Mouse (Mus musculus): Measurements from ENCODE around the gene Grb2. TPM values are rescaled to one million over a fixed set of nuclear protein-coding genes. Genes with fewer than 3 reads are reported as not detected.
A peak's percentile ranks its signal among the peaks of the same experiment; 100 is the strongest.

Gene Grb2
- total RNA-seq, 2 experiments from 2014 or later: 186 to 196 TPM

- Histone ChIP-seq H3K27ac (no peak overlapping the region), H3K4me3 (no peak overlapping the region)
- TF ChIP-seq CTCF (IDR thresholded peaks at IDR 0.05): no peak
- DNase-seq (ENCODE audit: extremely low spot score in 1 of 2, low spot score in 2 of 2): no peak
- intact Hi-C loops (cut with DNase I): no loop called here
These were observed 68.0 kb downstream of the Grb2 start for GRCm38 (mm10) chr11:115640311-115640828.

- no peak overlapping the region for H3K27ac ChIP-seq
- DNase-seq (ENCODE audit: extremely low spot score in 1 of 2, low spot score in 2 of 2): no peak
- no peak for TF ChIP-seq CTCF (IDR thresholded peaks at IDR 0.05)
- no peak overlapping the region for H3K4me3 ChIP-seq
- intact Hi-C loops (cut with DNase I): no loop called here
These were observed 68.9 kb downstream of the Grb2 start for GRCm38 (mm10) chr11:115639540-115639939.

- H3K27ac ChIP-seq: no peak overlapping the region
- intact Hi-C loops (cut with DNase I): no loop called here
- DNase-seq (ENCODE audit: extremely low spot score in 1 of 2, low spot score in 2 of 2): no peak
- no peak for TF ChIP-seq CTCF (IDR thresholded peaks at IDR 0.05)
- no peak overlapping the region for H3K4me3 ChIP-seq
These were observed 69.6 kb downstream of the Grb2 start for GRCm38 (mm10) chr11:115638498-115639409.

GRCm38 (mm10) chr11:115636960-115637359, 71.4 kb downstream of the Grb2 start:
- DNase-seq (ENCODE audit: extremely low spot score in 1 of 2, low spot score in 2 of 2): no peak
- TF ChIP-seq CTCF (IDR thresholded peaks at IDR 0.05): no peak
- H3K4me3 ChIP-seq: no peak overlapping the region
- H3K27ac ChIP-seq: no peak overlapping the region
- intact Hi-C loops (cut with DNase I): no loop called here

GRCm38 (mm10) chr11:115635484-115635883, 72.9 kb downstream of the Grb2 start:
- intact Hi-C loops (cut with DNase I): no loop called here
- Histone ChIP-seq H3K27ac (no peak overlapping the region), H3K4me3 (no peak overlapping the region)
- TF ChIP-seq CTCF (IDR thresholded peaks at IDR 0.05): no peak; the same call in 1 of the 2 replicates
- no peak for DNase-seq (ENCODE audit: extremely low spot score in 1 of 2, low spot score in 2 of 2)

GRCm38 (mm10) chr11:115635041-115635440, 73.4 kb downstream of the Grb2 start:
- TF ChIP-seq CTCF (IDR thresholded peaks at IDR 0.05): no peak
- Histone ChIP-seq H3K4me3 (no peak overlapping the region), H3K27ac (no peak overlapping the region)
- DNase-seq (ENCODE audit: extremely low spot score in 1 of 2, low spot score in 2 of 2): no peak
- intact Hi-C loops (cut with DNase I): no loop called here

- Histone ChIP-seq H3K4me3 (no peak overlapping the region), H3K27ac (no peak overlapping the region)
- DNase-seq (ENCODE audit: extremely low spot score in 1 of 2, low spot score in 2 of 2): no peak
- no peak for TF ChIP-seq CTCF (IDR thresholded peaks at IDR 0.05)
- intact Hi-C loops (cut with DNase I): no loop called here
These were observed 74.3 kb downstream of the Grb2 start for GRCm38 (mm10) chr11:115634109-115634508.

- intact Hi-C loops (cut with DNase I): no loop called here
- no peak for DNase-seq (ENCODE audit: extremely low spot score in 1 of 2, low spot score in 2 of 2)
- Histone ChIP-seq H3K27ac (no peak overlapping the region), H3K4me3 (no peak overlapping the region)
- no peak for TF ChIP-seq CTCF (IDR thresholded peaks at IDR 0.05)
These were observed 75.5 kb downstream of the Grb2 start for GRCm38 (mm10) chr11:115632862-115633261.

- intact Hi-C loops (cut with DNase I): no loop called here
- Histone ChIP-seq H3K27ac (no peak overlapping the region), H3K4me3 (no peak overlapping the region)
- no peak for TF ChIP-seq CTCF (IDR thresholded peaks at IDR 0.05)
- DNase-seq (ENCODE audit: extremely low spot score in 1 of 2, low spot score in 2 of 2): no peak
These were observed 76.2 kb downstream of the Grb2 start for GRCm38 (mm10) chr11:115632247-115632646.

GRCm38 (mm10) chr11:115631505-115631890, 76.9 kb downstream of the Grb2 start:
- Histone ChIP-seq H3K4me3 (no peak overlapping the region), H3K27ac (no peak overlapping the region)
- peak; percentile 73 for TF ChIP-seq CTCF (IDR thresholded peaks at IDR 0.05)
- no peak for DNase-seq (ENCODE audit: extremely low spot score in 1 of 2, low spot score in 2 of 2)
- intact Hi-C loops (cut with DNase I): no loop called here

GRCm38 (mm10) chr11:115630532-115631504, 77.6 kb downstream of the Grb2 start:
- no peak for TF ChIP-seq CTCF (IDR thresholded peaks at IDR 0.05)
- no peak for DNase-seq (ENCODE audit: extremely low spot score in 1 of 2, low spot score in 2 of 2)
- no peak overlapping the region for H3K4me3 ChIP-seq
- no peak overlapping the region for H3K27ac ChIP-seq
- intact Hi-C loops (cut with DNase I): no loop called here
